9 mouse cellular contexts compared by ENCODE assay signal in genomic region chr11:101604531-101605453, GRCm38 (mm10). TPM values are rescaled to one million over a fixed set of nuclear protein-coding genes. Genes with fewer than 3 reads are reported as not detected.
DNase-seq lines count a peak whose midpoint lies in the region; ATAC-seq lines count a peak whose summit lies in the region.
"Not testable (repeated sequence)": the region's sequence is repeated elsewhere in the genome, so short reads cannot be mapped to it uniquely, and the experiment has no call there.
"Had no signal": no experiment of that assay in that cellular context is flagged by ENCODE, and none has a peak within 500 bp of the region (broad histone marks: within the 10 kb centered on the region; RNA-seq: fewer than 3 reads in every experiment).

No protein-coding gene starts in this region.

- H3K4me1 ChIP-seq in intestine, embryonic 14.5 days (replicated peaks; ENCODE audit: control insufficient read depth, insufficient read depth, low read length); limb, embryonic 11.5 days (ENCODE audit: control insufficient read depth, insufficient read depth, low read length); midbrain, embryonic 11.5 days (ENCODE audit: control insufficient read depth, insufficient read depth, low read length): not testable (repeated sequence)

- H3K27ac ChIP-seq in intestine, embryonic 14.5 days (ENCODE audit: low read depth), result peak overlapping the region; percentile 77
- H3K27ac ChIP-seq in limb, embryonic 11.5 days (replicated peaks; ENCODE audit: low read depth, low read length), result not testable (repeated sequence)
- H3K27ac ChIP-seq in midbrain, embryonic 11.5 days (ENCODE audit: low read depth, low read length), result peak overlapping the region; percentile 81

- not testable (repeated sequence) for H3K36me3 ChIP-seq in intestine, embryonic 14.5 days (ENCODE audit: control insufficient read depth, insufficient read depth, low read length); limb, embryonic 11.5 days (ENCODE audit: control insufficient read depth, insufficient read depth, low read length); midbrain, embryonic 11.5 days (ENCODE audit: control insufficient read depth, insufficient read depth, low read length)

- peak overlapping the region; percentile 20; the same call in 1 of the 2 replicates for H3K4me3 ChIP-seq in intestine, embryonic 14.5 days (ENCODE audit: low read depth, low read length)
- H3K4me3 ChIP-seq in limb, embryonic 11.5 days (ENCODE audit: low read depth, low read length), result peak overlapping the region; percentile 7; the same call in 1 of the 2 replicates
- peak overlapping the region; percentile 34 for H3K4me3 ChIP-seq in midbrain, embryonic 11.5 days (ENCODE audit: low read depth, low read length)

- H3K4me2 ChIP-seq in intestine, embryonic 14.5 days (ENCODE audit: low read length), result peak overlapping the region; percentile 40
- H3K4me2 ChIP-seq in limb, embryonic 11.5 days (ENCODE audit: low read depth, severe bottlenecking), result peak overlapping the region; percentile 24
- peak overlapping the region; percentile 48 for H3K4me2 ChIP-seq in midbrain, embryonic 11.5 days

- H3K27me3 ChIP-seq in intestine, embryonic 14.5 days (replicated peaks; ENCODE audit: control insufficient read depth, insufficient read depth, low read length); limb, embryonic 11.5 days (ENCODE audit: control insufficient read depth, insufficient read depth, low read length); midbrain, embryonic 11.5 days (ENCODE audit: control insufficient read depth, insufficient read depth, low read length): not testable (repeated sequence)

- not testable (repeated sequence) for H3K9ac ChIP-seq in intestine, embryonic 14.5 days (ENCODE audit: low read length); limb, embryonic 11.5 days (ENCODE audit: low read length)
- peak overlapping the region; percentile 61 for H3K9ac ChIP-seq in midbrain, embryonic 11.5 days (ENCODE audit: low read length)

- peak; percentile 74 for ATAC-seq in intestine, embryonic 14.5 days (replicated peaks; ENCODE audit: low FRiP score, low TSS enrichment, low read depth)
- peak; percentile 82 for ATAC-seq in limb, embryonic 11.5 days (ENCODE audit: insufficient number of reproducible peaks, low FRiP score, low TSS enrichment, low read depth)
- ATAC-seq in midbrain, embryonic 11.5 days (ENCODE audit: low FRiP score), result peak; percentile 79

- peak; percentile 70 to 75 for DNase-seq in adrenal gland, adult 18-20 months (ENCODE audit: low spot score in 2 of 2)
- DNase-seq in embryo, embryonic 10 days (ENCODE audit: low spot score), result peak; percentile 93
- DNase-seq in gastrocnemius, postnatal 4 days (ENCODE audit: low spot score in 2 of 2), result peak; percentile 30 to 60
- DNase-seq in intestine, embryonic 14.5 days (ENCODE audit: low spot score), result peak; percentile 88
- peak; percentile 85 for DNase-seq in limb, embryonic 11.5 days (ENCODE audit: low spot score)
- DNase-seq in midbrain, embryonic 11.5 days (ENCODE audit: low spot score, missing footprints), result peak; percentile 98
- DNase-seq in right cerebral cortex, postnatal 4 days, result peak; percentile 63
- DNase-seq in yolk sac, embryonic 10.5 days (ENCODE audit: low spot score), result peak; percentile 89

- WGBS in intestine, embryonic 14.5 days, result 2% methylated on average over 30 of the region's 30 CpGs
- 2% methylated on average over 30 of the region's 30 CpGs for WGBS in limb, embryonic 11.5 days
- WGBS in midbrain, embryonic 11.5 days, result 1% methylated on average over 30 of the region's 30 CpGs

- not testable (repeated sequence) for H3K9me3 ChIP-seq in intestine, embryonic 14.5 days (ENCODE audit: control insufficient read depth, low read length); limb, embryonic 11.5 days (ENCODE audit: control insufficient read depth, low read length); midbrain, embryonic 11.5 days (ENCODE audit: control insufficient read depth, low read length)

RNA-seq across cellular contexts. Expression of gene Gm11634, which starts 5.7 kb away (rescaled TPM):
- total RNA-seq in adrenal gland, adult 18-20 months (2021), result not detected
- total RNA-seq in gastrocnemius, postnatal 4 days (2021), result not detected
- polyA plus RNA-seq in intestine, embryonic 14.5 days (2014; fragmentation: Nextera tagmentation; extraction: Ambion mirVana), result not detected in 2 replicates
- polyA plus RNA-seq in limb, embryonic 11.5 days (2014; fragmentation: Nextera tagmentation; extraction: Ambion mirVana), result not detected in 2 replicates
- not detected in 2 replicates for polyA plus RNA-seq in midbrain, embryonic 11.5 days (2014; fragmentation: Nextera tagmentation; extraction: Ambion mirVana)
- total RNA-seq: left cerebral cortex, postnatal 10 days had no signal

RNA-seq across cellular contexts. Expression of gene Rdm1, which starts 22.2 kb away (rescaled TPM):
- total RNA-seq in adrenal gland, adult 18-20 months (2021), result 10 to 100 TPM; 29.3 to 31.3 TPM
- total RNA-seq in gastrocnemius, postnatal 4 days (2021), result 10 to 100 TPM; 15.4 to 18.4 TPM
- polyA plus RNA-seq in intestine, embryonic 14.5 days (2014; fragmentation: Nextera tagmentation; extraction: Ambion mirVana), result 30.8 and 44.8 TPM in 2 replicates
- 30.0 and 31.0 TPM in 2 replicates for polyA plus RNA-seq in limb, embryonic 11.5 days (2014; fragmentation: Nextera tagmentation; extraction: Ambion mirVana)
- 44.0 and 44.8 TPM in 2 replicates for polyA plus RNA-seq in midbrain, embryonic 11.5 days (2014; fragmentation: Nextera tagmentation; extraction: Ambion mirVana)

RNA-seq across cellular contexts. Expression of gene Tmem106a, which starts 22.8 kb away (rescaled TPM):
- 10 to 100 TPM; 13.9 to 26.8 TPM for total RNA-seq in adrenal gland, adult 18-20 months (2021)
- 10 to 100 TPM in 1 of 2 experiments, 1 to 10 TPM in 1; 7.0 to 14.0 TPM for total RNA-seq in gastrocnemius, postnatal 4 days (2021)
- 7.6 and 8.9 TPM in 2 replicates for polyA plus RNA-seq in intestine, embryonic 14.5 days (2014; fragmentation: Nextera tagmentation; extraction: Ambion mirVana)
- polyA plus RNA-seq in limb, embryonic 11.5 days (2014; fragmentation: Nextera tagmentation; extraction: Ambion mirVana), result 0.67 and 1.3 TPM in 2 replicates
- 2.6 and 2.7 TPM in 2 replicates for polyA plus RNA-seq in midbrain, embryonic 11.5 days (2014; fragmentation: Nextera tagmentation; extraction: Ambion mirVana)

RNA-seq across cellular contexts. Expression of gene Nbr1, which starts 52.8 kb away (rescaled TPM):
- total RNA-seq in adrenal gland, adult 18-20 months (2021), result 100 to 1,000 TPM; 128 to 165 TPM
- total RNA-seq in gastrocnemius, postnatal 4 days (2021), result 100 to 1,000 TPM in 1 of 2 experiments, 10 to 100 TPM in 1; 93.3 to 134 TPM
- 50.9 and 60.9 TPM in 2 replicates for polyA plus RNA-seq in intestine, embryonic 14.5 days (2014; fragmentation: Nextera tagmentation; extraction: Ambion mirVana)
- 64.1 and 69.6 TPM in 2 replicates for polyA plus RNA-seq in limb, embryonic 11.5 days (2014; fragmentation: Nextera tagmentation; extraction: Ambion mirVana)
- polyA plus RNA-seq in midbrain, embryonic 11.5 days (2014; fragmentation: Nextera tagmentation; extraction: Ambion mirVana), result 91.0 and 93.8 TPM in 2 replicates

RNA-seq across cellular contexts. Expression of gene Brca1, which starts 53.0 kb away (rescaled TPM):
- under 1 TPM; 0.80 to 0.96 TPM for total RNA-seq in adrenal gland, adult 18-20 months (2021)
- 1 to 10 TPM; 7.3 to 9.2 TPM for total RNA-seq in gastrocnemius, postnatal 4 days (2021)
- polyA plus RNA-seq in intestine, embryonic 14.5 days (2014; fragmentation: Nextera tagmentation; extraction: Ambion mirVana), result 13.3 and 17.1 TPM in 2 replicates
- 23.2 and 23.3 TPM in 2 replicates for polyA plus RNA-seq in limb, embryonic 11.5 days (2014; fragmentation: Nextera tagmentation; extraction: Ambion mirVana)
- 24.5 and 24.8 TPM in 2 replicates for polyA plus RNA-seq in midbrain, embryonic 11.5 days (2014; fragmentation: Nextera tagmentation; extraction: Ambion mirVana)

Comparison
In these comparisons a context has a peak if more than half of its experiments do, and no peak if none do; other contexts are left out.
1. DNase-seq: peak in every context shown above with its lines; median percentile 98 in midbrain, embryonic 11.5 days; 93 in embryo, embryonic 10 days; 89 in yolk sac, embryonic 10.5 days; 88 in intestine, embryonic 14.5 days; 85 in limb, embryonic 11.5 days; 72 in adrenal gland, adult 18-20 months; 63 in right cerebral cortex, postnatal 4 days; 45 in gastrocnemius, postnatal 4 days.